Mouse (Mus musculus) heart, embryonic 13.5 days (tissue): ENCODE measurements around the gene Fam160a2. TPM values are rescaled to one million over a fixed set of nuclear protein-coding genes. Genes with fewer than 3 reads are reported as not detected.
"Not testable (repeated sequence)": the region's sequence is repeated elsewhere in the genome, so short reads cannot be mapped to it uniquely, and the experiment has no call there.

Experiments used
- ATAC-seq: fragments of 200-750 bp; cut with Nextera tagmentation; 2 replicates; pipeline ENCODE4 v1.8.0; 2017; ENCODE audit warnings: moderate TSS enrichment; ENCODE audit not compliant: insufficient number of reproducible peaks, low FRiP score, low TSS enrichment; ENCODE audit errors: extremely low read depth
- H3K27ac ChIP-seq: fragments of 300-500 bp; sonication (generic); replicated peaks from 2 replicates; pipeline ENCODE4 v1.5.1; 2015; ENCODE audit warnings: moderate library complexity, mild to moderate bottlenecking, inconsistent platforms
- H3K27me3 ChIP-seq: fragments of 300-500 bp; sonication (generic); replicated peaks from 2 replicates; pipeline ENCODE4 v1.6.1; 2015; ENCODE audit warnings: mild to moderate bottlenecking, inconsistent platforms
- H3K36me3 ChIP-seq: fragments of 300-500 bp; sonication (generic); 2 replicates; pipeline ENCODE4 v1.6.1; 2015; ENCODE audit warnings: mild to moderate bottlenecking, inconsistent platforms
- H3K4me1 ChIP-seq: fragments of 300-500 bp; sonication (generic); 2 replicates; pipeline ENCODE4 v1.6.1; 2015; ENCODE audit warnings: inconsistent platforms
- H3K4me2 ChIP-seq: fragments of 300-500 bp; sonication (generic); 2 replicates; pipeline ENCODE4 v1.6.1; 2015; ENCODE audit warnings: inconsistent platforms, mild to moderate bottlenecking, moderate library complexity
- H3K4me3 ChIP-seq: fragments of 300-500 bp; sonication (generic); 2 replicates; pipeline ENCODE4 v1.5.1; 2015; ENCODE audit warnings: moderate library complexity, mild to moderate bottlenecking, inconsistent platforms
- H3K9ac ChIP-seq: fragments of 300-500 bp; sonication (generic); 2 replicates; pipeline ENCODE4 v1.6.1; 2015; ENCODE audit warnings: inconsistent platforms, mild to moderate bottlenecking, moderate library complexity
- H3K9me3 ChIP-seq: fragments of 300-500 bp; sonication (generic); 2 replicates; pipeline ENCODE4 v1.6.1; 2016; ENCODE audit warnings: inconsistent platforms
- WGBS: fragments of 180-500 bp; shearing (Covaris S2); methylation state at CpG from one replicate; pipeline ENCODE4 v1.1.7; 2015; ENCODE audit warnings: mixed read lengths; 5-methylcytosine and 5-hydroxymethylcytosine counted together
- polyA plus RNA-seq: library from polyadenylated mRNA; unstranded; fragments of >200 nt; fragmentation: Nextera tagmentation; extraction: Ambion mirVana; gene quantifications from 2 replicates; pipeline ENCODE4 v1.2.1, GENCODE M21; 2015

Fam160a2 gene
- polyA plus RNA-seq, 1 experiment from 2014 or later: 28.9 TPM

- no peak for ATAC-seq
- no peak overlapping the region for H3K4me3 ChIP-seq
- H3K9ac ChIP-seq: no peak overlapping the region
- no peak overlapping the region for H3K4me2 ChIP-seq
- H3K36me3 ChIP-seq: peaks cover 81% of the 10 kb centered on the region
- WGBS: 94% methylated on average over 2 of the region's 2 CpGs
- no peaks in the 10 kb centered on the region for H3K27me3 ChIP-seq
- H3K9me3 ChIP-seq: no peaks in the 10 kb centered on the region
- H3K27ac ChIP-seq: no peak overlapping the region
- no peaks in the 10 kb centered on the region for H3K4me1 ChIP-seq
These were observed 12.2 kb downstream of the Fam160a2 start for GRCm38 (mm10) chr7:105387696-105388095.

GRCm38 (mm10) chr7:105380329-105380728 lies 19.5 kb downstream of the Fam160a2 start:
- H3K27ac ChIP-seq: no peak overlapping the region
- H3K9me3 ChIP-seq: no peaks in the 10 kb centered on the region
- peaks cover 94% of the 10 kb centered on the region for H3K36me3 ChIP-seq
- H3K27me3 ChIP-seq: no peaks in the 10 kb centered on the region
- H3K9ac ChIP-seq: no peak overlapping the region
- H3K4me3 ChIP-seq: no peak overlapping the region
- 89% methylated on average over 3 of the region's 3 CpGs for WGBS
- H3K4me1 ChIP-seq: no peaks in the 10 kb centered on the region
- no peak overlapping the region for H3K4me2 ChIP-seq
- ATAC-seq: no peak

GRCm38 (mm10) chr7:105374866-105375265 lies 25.0 kb downstream of the Fam160a2 start, which contains the start of gene Gm5901:
Gene Gm5901 (plus strand): TSS chr7:105375038.
- Histone ChIP-seq H3K4me3 (no peak within 1 kb of the TSS), H3K27ac (peak within 1 kb of the TSS; percentile 66)
- 88% methylated on average over 1 of the region's 1 CpGs for WGBS

GRCm38 (mm10) chr7:105373976-105374375 lies 25.9 kb downstream of the Fam160a2 start:
- no peak overlapping the region for H3K4me3 ChIP-seq
- 85% methylated on average over 3 of the region's 3 CpGs for WGBS

More at GRCm38 (mm10) chr7:105374866-105375265, 25.0 kb downstream of the Fam160a2 start, which contains the start of gene Gm5901:
- Histone ChIP-seq H3K4me2 (no peak within 1 kb of the TSS), H3K9ac (no peak within 1 kb of the TSS), H3K36me3 (peaks cover 82% of the 10 kb centered on the region), H3K27me3 (no peaks in the 10 kb centered on the region), H3K4me1 (peaks cover 14% of the 10 kb centered on the region), H3K9me3 (no peaks in the 10 kb centered on the region)
- ATAC-seq: no peak

GRCm38 (mm10) chr7:105373509-105373908 lies 26.3 kb downstream of the Fam160a2 start:
- 35% methylated on average over 4 of the region's 4 CpGs for WGBS
- H3K9me3 ChIP-seq: no peaks in the 10 kb centered on the region
- peaks cover 14% of the 10 kb centered on the region for H3K4me1 ChIP-seq
- H3K9ac ChIP-seq: 0 out of 2 replicates have a peak overlapping the region, but pooled peaks have one; percentile 19
- peaks cover 69% of the 10 kb centered on the region for H3K36me3 ChIP-seq
- H3K27me3 ChIP-seq: no peaks in the 10 kb centered on the region
- H3K4me3 ChIP-seq: no peak overlapping the region
- peak overlapping the region; percentile 66 for H3K27ac ChIP-seq
- no peak; the same call in 1 of the 2 replicates for ATAC-seq
- no peak overlapping the region for H3K4me2 ChIP-seq

More at GRCm38 (mm10) chr7:105373976-105374375, 25.9 kb downstream of the Fam160a2 start:
- H3K36me3 ChIP-seq: peaks cover 73% of the 10 kb centered on the region
- peak overlapping the region; percentile 66 for H3K27ac ChIP-seq
- H3K9ac ChIP-seq: 0 out of 2 replicates have a peak overlapping the region, but pooled peaks have one; percentile 19
- no peaks in the 10 kb centered on the region for H3K27me3 ChIP-seq
- ATAC-seq: no peak
- no peaks in the 10 kb centered on the region for H3K9me3 ChIP-seq
- H3K4me2 ChIP-seq: no peak overlapping the region
- peaks cover 14% of the 10 kb centered on the region for H3K4me1 ChIP-seq

GRCm38 (mm10) chr7:105372912-105373311 lies 26.9 kb downstream of the Fam160a2 start:
- no peaks in the 10 kb centered on the region for H3K9me3 ChIP-seq
- peaks cover 63% of the 10 kb centered on the region for H3K36me3 ChIP-seq
- WGBS: 89% methylated on average over 1 of the region's 1 CpGs
- H3K9ac ChIP-seq: no peak overlapping the region
- no peak overlapping the region for H3K4me2 ChIP-seq
- no peaks in the 10 kb centered on the region for H3K27me3 ChIP-seq
- no peak overlapping the region for H3K4me3 ChIP-seq
- H3K27ac ChIP-seq: peak overlapping the region; percentile 66
- H3K4me1 ChIP-seq: peaks cover 14% of the 10 kb centered on the region
- no peak for ATAC-seq

GRCm38 (mm10) chr7:105368521-105368920 lies 31.3 kb downstream of the Fam160a2 start:
- Histone ChIP-seq H3K27me3 (no peaks in the 10 kb centered on the region), H3K4me2 (no peak overlapping the region), H3K36me3 (peaks cover 27% of the 10 kb centered on the region), H3K27ac (no peak overlapping the region), H3K4me3 (no peak overlapping the region), H3K4me1 (peaks cover 6% of the 10 kb centered on the region), H3K9me3 (no peaks in the 10 kb centered on the region), H3K9ac (no peak overlapping the region)
- 86% methylated on average over 4 of the region's 4 CpGs for WGBS
- no peak for ATAC-seq

GRCm38 (mm10) chr7:105367930-105368329 lies 31.9 kb downstream of the Fam160a2 start, which contains the start of gene Olfr692:
Gene Olfr692 (plus strand): TSS chr7:105368230.
- Histone ChIP-seq H3K27me3 (no peaks in the 10 kb centered on the region), H3K4me2 (no peak within 1 kb of the TSS), H3K4me1 (peaks cover under 1% of the 10 kb centered on the region; the same call in 1 of the 2 replicates), H3K27ac (no peak within 1 kb of the TSS), H3K9me3 (no peaks in the 10 kb centered on the region), H3K9ac (no peak within 1 kb of the TSS), H3K36me3 (peaks cover 21% of the 10 kb centered on the region), H3K4me3 (no peak within 1 kb of the TSS)
- ATAC-seq: no peak
- 89% methylated on average over 1 of the region's 1 CpGs for WGBS

GRCm38 (mm10) chr7:105367268-105367667 lies 32.6 kb downstream of the Fam160a2 start:
- Histone ChIP-seq H3K4me1 (no peaks in the 10 kb centered on the region), H3K36me3 (peaks cover 14% of the 10 kb centered on the region), H3K27me3 (no peaks in the 10 kb centered on the region), H3K27ac (no peak overlapping the region), H3K4me2 (no peak overlapping the region), H3K4me3 (no peak overlapping the region), H3K9me3 (no peaks in the 10 kb centered on the region), H3K9ac (no peak overlapping the region)
- WGBS: 79% methylated on average over 5 of the region's 5 CpGs
- no peak for ATAC-seq

- Histone ChIP-seq H3K9ac (no peak overlapping the region), H3K4me3 (no peak overlapping the region), H3K9me3 (no peaks in the 10 kb centered on the region), H3K4me2 (no peak overlapping the region), H3K4me1 (no peaks in the 10 kb centered on the region), H3K36me3 (no peaks in the 10 kb centered on the region), H3K27me3 (no peaks in the 10 kb centered on the region), H3K27ac (no peak overlapping the region)
- 65% methylated on average over 2 of the region's 2 CpGs for WGBS
- no peak for ATAC-seq
These were observed 38.1 kb downstream of the Fam160a2 start for GRCm38 (mm10) chr7:105361713-105362112.

- H3K4me2 ChIP-seq, H3K4me3 ChIP-seq, H3K27me3 ChIP-seq, H3K36me3 ChIP-seq, H3K9ac ChIP-seq, H3K27ac ChIP-seq, H3K4me1 ChIP-seq, H3K9me3 ChIP-seq, ATAC-seq: not testable (repeated sequence)
- WGBS: 87% methylated on average over 1 of the region's 2 CpGs
These were observed 43.4 kb downstream of the Fam160a2 start for GRCm38 (mm10) chr7:105356487-105356886.

- WGBS: no CpG with 5 or more reads among the region's 5 CpGs
- ATAC-seq, H3K27ac ChIP-seq, H3K4me2 ChIP-seq, H3K36me3 ChIP-seq, H3K27me3 ChIP-seq, H3K9ac ChIP-seq, H3K4me3 ChIP-seq, H3K4me1 ChIP-seq, H3K9me3 ChIP-seq: not testable (repeated sequence)
These were observed 43.8 kb downstream of the Fam160a2 start for GRCm38 (mm10) chr7:105356064-105356463.
